Mouse (Mus musculus): Measurements from ENCODE around the gene Smim4.

Smim4 gene

DNA sequence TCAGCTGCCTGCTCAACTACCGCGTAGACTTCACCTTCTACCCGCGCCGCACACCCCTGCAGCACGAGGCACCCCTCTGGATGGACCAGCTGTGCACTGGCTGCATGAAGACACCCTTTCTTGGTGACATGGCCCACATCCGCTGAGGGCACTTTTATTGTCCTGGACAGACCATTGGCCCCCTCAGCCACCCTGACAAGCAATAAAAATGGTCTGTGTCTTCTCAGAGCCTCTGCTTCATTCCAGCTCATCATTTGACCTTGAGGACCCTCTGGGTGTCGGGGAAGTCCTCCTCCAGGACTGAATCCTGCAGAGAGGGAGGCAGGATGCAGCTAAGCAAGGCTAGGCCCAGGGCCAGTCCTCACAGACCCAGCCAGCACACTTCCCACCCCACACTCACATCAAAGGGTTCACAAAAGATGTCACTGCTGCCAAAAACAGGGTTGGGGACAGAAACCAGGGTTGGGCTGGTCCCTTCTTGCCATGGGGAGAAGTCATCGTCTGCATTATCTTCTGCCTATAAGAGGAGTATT, 10.2 kb upstream of the Smim4 start:
- DNase-seq (ENCODE audit: low spot score in 2 of 2), result no peak

DNA sequence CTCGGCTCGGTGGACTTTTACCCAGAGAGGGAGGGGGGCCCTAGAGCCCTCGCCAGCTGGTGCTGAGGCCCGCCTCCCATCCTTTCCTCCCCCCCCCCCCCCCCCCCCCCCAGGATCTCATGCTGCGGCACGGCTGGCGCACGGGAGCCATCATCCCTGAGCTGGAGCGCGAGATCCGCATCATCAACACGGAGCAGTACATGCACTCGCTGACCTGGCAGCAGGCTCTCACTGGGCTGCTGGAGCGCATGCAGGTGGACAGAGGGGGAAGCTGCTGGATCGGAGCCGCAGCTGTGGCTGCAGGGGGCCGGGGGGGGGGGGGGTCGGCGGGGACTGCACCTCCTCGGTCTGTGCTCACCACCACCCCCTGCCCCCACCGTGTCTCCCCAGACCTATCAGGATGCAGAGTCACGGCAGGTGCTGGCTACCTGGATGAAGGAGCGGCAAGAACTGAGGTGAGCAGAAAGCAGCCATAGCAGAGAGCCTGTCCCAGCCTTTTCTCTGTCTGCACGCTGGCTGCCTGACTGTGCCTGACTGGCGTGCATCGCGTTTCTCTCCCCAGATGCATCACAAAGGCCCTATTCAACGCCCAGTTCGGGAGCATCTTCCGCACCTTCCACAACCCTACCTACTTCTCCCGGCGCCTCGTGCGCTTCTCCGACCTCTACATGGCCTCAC, 9.6 kb upstream of the Smim4 start:
- DNase-seq (ENCODE audit: low spot score in 2 of 2), result no peak

DNA sequence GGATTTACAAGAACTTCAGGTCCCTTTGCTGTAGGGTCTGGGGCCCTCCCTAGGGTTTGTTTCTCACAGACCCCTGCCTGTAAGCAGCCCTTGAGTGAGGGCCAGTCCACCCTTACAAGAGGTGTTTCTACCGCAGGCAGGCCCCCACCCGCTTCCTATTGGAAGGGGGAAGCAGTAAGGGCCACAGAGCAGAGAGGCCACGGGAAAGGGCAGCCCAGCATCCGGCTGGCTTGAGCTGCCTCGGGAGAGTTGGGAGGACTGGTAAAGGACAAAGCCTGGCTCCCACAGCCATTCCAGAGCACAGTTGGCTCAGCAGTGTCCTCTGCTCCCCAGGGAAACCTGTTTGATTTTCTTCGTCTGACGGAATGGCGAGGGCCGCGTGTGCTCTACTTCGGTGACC, 9.0 kb upstream of the Smim4 start:
- DNase-seq (ENCODE audit: low spot score in 2 of 2), result no peak

DNA sequence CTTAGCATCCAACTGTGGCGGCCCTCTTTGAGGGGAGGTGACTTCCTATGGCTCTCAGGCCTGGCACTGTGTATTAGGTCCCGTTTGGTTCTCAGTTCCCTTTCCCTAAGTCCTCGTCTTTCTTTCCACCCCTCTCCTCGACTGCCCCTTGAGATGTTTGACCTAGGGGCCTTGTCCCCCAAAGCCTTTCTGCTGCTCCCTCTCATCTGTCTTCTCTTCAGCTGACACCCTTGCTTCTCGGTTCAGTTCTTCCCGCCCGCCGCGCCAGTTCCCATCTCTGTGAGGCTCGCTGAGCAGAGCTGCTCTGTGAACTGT, 8.5 kb upstream of the Smim4 start:
- DNase-seq (ENCODE audit: low spot score in 2 of 2), result no peak

DNA sequence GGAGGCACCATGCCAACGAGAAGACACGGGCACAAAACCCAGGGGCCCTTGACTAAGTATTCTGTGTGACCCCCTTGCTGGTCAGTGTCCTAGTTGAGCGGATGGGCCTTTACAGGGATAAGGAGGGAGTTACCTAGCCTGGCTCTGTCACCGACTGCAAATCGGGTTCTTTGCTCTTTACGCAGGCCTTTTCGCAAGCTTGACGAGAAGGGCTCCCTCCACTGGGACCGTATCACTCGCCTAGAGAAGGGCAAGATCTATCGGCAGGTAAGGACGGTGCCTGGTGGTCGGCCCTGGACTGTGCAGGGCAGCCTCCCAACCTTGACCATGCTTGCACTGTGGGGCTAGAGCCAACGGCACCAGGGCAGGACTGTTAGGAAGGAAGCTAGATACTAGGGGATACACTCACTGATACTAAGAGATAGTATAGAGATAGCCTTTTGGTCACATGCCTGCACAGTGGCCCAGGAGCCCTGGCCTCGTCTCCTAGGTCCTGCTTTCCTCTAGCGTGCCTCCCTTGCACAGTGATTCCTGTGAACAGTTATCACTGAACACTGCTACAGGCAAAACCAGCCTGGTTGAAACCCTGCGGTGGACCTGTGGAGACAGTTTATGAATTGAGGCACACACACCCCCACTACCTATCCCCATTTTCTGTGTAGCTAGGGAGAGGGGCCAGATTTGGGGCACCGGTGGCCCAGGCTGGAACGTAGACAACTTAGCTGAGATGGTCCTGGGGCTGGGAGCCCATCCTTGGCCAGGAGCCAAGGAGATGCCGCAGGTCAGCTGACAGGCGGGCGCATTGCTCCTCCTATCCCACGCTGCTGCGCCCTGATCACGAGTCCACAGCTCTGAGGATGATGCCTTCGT, 7.9 kb upstream of the Smim4 start:
- DNase-seq (ENCODE audit: low spot score in 2 of 2), result no peak

DNA sequence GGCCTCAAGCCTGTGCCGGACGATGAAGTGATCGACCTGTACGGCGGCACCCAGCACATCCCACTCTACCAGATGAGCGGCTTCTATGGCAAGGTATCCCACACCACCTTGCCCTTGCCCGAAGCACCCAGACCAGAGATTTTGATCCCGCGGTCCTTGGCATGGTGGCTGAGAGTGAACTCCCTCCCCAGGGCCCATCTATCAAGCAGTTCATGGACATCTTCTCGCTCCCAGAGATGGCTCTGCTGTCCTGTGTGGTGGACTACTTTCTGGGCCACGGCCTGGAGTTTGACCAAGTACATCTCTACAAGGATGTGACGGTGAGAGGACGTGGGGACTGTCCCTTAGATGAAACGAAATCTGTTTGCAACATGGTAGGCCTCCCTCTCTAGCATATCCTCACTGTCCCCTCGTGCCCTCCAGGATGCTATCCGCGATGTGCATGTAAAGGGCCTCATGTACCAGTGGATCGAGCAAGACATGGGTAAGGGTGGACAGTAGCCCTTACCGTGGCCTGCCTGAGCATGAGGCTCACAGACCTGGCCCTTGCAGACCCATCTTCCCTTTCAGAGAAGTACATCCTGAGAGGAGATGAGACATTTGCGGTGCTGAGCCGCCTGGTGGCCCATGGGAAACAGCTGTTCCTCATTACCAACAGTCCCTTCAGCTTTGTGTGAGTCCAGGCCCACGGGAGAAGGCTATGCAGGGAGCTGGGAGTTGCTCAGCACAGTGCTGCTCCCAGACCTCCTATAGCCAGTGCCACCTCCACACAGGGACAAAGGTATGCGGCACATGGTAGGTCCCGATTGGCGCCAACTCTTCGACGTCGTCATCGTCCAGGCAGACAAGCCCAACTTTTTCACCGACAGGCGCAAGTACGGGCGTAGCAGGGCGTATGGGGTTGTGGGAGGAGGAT, 7.0 kb upstream of the Smim4 start:
- no peak for DNase-seq (ENCODE audit: low spot score in 2 of 2)

DNA sequence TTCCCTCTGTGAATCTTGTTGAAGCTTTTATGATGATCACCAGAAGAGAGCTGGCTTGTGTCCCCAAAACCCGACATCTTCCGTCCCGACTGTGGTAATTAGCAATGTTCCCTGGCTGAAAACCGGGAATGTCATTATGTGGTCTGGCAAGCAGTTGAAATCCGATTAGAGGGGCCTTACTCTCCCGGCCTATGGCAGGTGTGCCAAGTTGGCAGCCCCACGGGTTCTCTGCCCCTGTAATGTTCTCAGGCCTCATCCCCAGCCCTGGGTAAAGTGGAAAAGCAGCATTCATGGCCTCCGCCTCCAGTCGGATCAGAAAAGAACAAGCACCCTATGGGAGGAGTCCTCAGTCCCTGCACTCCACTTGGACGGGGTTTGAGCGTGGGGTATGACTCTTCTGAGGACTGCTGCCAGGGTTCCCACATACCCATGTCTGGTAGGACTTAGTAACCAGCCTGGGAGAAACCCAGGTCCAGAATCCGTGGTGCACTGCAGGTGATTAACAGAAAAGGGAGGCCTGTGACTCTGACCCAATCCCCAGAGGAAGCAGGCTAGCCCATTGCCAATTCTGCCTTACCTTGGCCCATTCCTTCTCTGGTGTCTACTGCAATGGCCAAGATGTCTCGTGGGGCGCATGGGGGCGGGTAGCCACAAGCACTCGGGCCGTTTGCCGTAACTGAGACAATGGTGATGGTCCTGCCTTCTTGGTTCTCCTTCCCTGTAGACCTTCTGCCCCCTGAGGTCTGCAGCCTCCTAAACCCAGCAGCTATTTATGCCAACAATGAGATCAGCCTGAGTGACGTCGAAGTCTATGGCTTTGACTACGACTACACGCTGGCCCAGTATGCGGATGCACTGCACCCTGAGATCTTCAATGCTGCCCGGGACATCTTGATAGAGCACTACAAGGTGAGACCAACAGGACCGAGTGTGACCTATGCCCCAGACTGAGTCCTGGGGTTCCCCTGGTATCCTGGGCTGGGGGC, 5.6 kb upstream of the Smim4 start:
- DNase-seq (ENCODE audit: low spot score in 2 of 2), result no peak

DNA sequence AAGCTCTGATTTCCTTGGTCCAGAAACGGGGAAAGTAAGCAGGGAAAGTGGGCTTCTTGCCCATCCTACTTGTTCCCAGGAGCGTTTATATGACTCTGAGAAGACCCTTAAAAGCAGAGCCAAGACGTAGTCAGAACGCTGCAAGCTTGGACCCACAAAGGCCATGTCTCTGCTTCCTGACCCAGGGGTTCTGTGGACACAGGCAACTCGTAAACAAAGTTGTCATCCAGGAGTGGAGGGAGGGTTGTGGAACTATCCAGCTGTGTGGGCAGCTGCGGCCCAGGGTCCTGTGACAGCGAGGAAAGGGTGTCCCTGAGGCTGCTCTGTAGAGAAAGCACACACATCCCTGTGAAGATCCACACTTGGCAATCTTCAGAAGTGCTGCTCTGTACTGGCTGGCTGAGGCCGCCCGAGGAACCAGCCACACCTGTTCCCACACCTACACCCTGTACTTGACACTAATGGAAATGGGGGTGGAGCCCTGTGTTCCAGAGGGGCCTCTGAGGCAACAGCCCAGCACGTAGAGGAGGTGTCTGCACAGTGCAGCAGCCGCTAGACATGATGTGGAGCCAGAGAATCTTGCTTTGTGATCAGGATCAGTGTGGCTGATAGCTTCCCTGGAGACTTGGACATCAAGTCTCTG, 4.4 kb upstream of the Smim4 start:
- no peak for DNase-seq (ENCODE audit: low spot score in 2 of 2)

DNA sequence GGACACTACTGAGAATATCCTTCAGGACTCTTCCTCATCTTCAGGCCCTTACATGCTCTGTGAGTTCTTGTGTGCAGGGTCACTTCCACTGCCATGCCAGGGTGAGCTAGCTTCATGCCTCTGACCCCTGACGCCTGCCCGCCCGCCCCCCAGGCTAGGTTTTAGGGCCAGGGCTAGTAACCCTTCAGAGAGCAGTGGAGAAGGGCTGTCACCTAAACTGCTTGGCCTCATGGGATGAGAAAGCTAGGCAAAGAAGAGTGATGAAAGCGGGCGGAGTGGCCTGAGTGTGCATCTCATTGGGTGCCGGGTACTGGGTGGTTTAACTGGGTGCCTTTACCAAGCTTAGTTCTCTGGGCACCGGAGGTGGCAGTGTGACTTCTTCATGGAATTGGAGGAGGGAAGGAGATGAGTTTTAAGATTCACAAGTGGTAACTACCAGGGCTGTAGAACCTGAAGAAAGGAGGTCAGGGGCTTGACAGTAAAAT, 3.8 kb upstream of the Smim4 start:
- DNase-seq (ENCODE audit: low spot score in 2 of 2), result no peak

DNA sequence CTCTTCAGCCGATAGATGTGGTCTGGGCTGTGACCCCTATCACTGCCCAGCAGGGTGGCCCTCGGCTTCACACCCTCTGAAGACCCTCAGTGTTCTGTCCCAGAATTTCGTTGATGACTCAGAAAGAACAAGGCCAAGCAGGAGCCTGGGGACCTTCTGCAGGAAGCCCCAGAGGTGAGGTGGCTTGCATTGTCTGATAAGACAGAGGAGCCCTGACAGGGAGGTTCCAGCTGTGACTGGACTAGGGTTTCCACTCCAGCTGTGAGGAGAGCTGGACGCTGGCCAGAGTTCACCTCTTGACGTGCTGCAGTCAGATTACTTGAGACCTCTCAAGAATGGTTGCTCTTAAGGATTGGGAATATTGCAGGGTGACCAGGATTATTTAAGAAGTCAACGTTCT, 3.3 kb upstream of the Smim4 start:
- no peak for DNase-seq (ENCODE audit: low spot score in 2 of 2)

DNA sequence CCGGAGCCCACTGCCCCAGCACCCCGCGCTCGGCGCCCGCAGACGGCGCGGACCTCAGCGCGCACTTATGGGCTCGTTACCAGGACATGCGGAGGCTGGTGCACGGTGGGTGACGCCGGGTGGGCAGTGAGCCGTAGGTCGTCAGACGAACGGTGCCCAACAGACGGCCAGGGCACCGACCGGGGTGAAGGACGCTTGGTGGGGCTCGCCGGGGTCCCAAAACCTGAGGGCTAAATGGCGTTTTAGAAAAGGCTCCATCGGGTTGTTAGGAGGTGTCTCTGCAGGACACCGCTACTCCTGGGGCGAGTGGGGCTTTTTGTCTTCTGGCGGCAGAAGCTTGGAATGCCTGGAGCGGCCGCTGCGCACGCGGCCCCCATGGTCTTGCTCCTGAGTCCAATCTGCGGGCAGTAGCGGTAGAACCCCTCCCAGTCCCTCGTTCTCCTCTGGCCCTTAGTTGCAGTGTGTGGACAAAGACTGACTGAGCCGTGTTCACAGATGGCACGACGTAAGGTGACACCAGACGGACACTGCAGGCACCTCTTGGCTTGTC, 2.6 kb upstream of the Smim4 start:
- DNase-seq (ENCODE audit: low spot score in 2 of 2), result no peak

DNA sequence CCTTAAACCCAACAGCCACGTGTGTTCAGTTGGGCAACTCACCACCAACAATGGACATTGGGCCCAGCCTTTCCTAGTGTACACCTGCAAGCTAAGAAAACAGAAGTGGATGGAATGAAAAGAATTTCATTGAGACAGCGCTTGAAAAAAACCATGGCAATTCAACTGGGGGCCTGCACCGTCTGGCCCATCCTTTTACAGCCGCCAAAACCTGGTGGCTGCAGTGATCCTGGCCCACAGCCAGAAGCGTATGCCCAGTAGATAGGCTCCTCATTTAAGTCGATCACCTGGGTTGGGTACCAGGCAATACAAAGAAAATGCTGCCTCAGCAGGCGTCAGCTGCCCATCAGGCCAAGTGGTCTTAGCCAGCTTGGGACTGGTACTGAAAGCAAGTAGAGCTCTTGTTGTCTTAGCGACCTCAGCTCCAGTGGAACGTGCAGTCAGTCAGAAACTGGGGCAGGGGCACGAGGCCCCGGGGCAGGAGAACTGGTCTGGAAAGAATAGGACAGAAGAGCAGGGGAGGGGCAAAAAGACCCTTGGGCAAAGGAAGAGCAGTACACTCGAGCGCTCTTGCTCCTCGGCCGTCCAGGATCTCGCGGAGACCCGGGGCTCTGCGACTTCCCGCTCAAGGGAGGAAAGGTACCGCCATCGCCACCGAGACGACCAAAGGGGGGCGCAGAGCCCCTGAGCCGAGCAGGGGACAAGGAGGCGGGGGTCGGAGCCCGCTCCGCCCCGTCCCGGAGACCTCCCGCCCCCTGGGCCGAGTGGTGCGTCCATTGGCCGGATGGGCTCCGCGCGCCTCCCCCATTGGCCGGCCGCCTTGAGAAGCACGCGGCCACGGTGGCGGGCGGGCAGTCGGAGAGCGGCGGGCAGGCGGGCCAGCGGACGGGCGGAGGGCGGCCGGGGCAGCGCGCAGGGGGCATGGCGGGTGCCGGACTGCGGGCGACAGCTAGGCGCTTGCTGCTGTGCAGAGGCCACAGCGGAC, 1.8 kb upstream of the Smim4 start, which contains the start of gene Nt5dc2:
Gene Nt5dc2 (plus strand): TSS at position 818 of the 985 bp plus-strand sequence.
- DNase-seq (ENCODE audit: low spot score in 2 of 2), result peak; percentile 33 to 59

DNA sequence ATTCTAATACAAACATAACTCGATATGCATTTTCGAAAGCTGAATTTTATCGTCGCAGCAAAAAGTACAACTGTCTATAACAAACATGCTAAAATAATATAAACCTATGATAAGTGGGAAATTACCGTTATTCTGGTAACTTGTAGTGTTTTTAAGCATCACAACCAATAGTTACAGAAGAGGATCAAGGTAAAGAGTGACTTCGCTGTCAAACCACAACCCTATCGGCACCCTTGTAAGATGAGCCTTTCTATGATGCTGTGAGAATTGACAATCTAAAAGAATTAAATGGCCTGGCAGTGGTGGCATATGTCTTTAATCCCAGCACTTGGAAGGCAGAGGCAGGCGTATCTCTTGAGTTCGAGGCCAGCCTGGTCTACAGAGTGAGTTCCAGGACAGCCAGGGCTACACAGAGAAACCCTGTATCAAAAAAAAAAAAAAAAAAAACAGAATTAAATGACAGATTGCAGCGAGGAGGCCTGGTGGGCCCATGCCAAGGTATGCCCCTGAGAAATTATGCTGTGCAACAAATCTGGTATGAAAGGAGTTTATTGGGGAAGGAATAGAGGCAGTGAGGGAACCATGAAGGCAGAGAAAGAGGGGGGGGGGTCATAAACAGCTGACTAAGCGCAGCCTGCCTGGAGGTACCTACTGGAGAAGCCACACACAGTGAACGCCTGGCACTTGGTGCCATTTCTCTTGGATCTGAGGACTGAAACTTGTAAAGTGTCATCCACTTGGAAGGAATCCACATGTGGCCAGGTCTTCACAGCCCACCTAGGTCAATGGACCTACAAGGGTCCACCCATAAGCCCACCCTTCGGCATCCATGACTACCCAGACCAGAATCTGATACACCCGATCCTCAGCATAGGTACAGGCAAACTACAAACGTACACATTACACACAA, 825 bp upstream of the Smim4 start:
- DNase-seq (ENCODE audit: low spot score in 2 of 2), result no peak

DNA sequence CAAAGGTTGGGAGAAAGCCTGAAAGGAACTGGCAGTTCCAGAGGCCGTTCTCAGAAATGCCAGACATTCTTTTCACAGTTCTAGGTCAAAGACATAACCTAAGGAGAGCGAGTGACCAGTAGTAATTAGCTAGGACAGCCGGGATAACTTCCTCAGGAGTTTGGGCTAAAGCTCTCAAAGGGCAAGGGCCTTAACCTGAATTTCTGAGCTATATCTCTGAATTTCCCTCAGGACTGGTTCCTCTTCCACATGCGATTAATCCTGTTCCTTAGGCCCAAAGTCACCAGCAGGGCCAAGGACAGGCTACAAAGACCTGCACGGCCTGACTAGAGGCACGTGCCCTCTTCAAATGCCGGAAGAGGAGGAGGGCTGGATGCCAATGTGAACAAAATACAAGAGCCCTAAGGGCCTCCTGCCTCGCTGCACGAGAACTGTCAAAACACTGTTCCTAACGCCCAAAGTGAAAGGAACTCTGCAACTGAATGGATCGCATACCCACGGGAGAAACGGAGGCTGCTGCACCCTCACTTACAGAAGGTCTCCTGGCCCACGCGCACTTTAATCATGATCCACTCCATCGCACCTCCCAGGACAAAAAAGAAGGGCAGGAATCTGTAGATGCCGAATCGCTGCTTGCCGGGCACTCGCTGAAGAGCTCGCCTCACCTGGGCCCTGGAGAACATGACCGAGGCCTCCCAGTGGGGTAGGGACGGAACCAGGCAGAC, 493 bp downstream of the Smim4 start:
- DNase-seq (ENCODE audit: low spot score in 2 of 2), result no peak

DNA sequence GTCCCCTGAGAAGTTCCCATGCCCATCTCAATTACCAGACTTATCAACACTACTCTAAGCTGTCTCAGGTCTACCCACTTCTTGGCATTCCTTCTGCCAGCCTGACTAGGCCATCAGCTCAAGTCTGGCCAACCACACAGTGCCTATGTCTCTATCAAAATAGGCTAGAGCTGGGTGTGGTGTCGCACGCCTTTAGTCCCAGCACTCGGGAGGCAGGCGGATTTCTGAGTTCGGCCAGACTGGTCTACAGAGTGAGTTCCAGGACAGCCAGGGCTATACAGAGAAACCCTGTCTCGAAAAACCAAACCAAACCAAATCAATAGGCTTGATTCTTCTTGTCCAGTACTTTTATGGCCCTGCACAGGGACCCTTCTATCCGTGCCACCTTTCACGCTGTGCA, 1.9 kb downstream of the Smim4 start:
- DNase-seq (ENCODE audit: low spot score in 2 of 2), result no peak

DNA sequence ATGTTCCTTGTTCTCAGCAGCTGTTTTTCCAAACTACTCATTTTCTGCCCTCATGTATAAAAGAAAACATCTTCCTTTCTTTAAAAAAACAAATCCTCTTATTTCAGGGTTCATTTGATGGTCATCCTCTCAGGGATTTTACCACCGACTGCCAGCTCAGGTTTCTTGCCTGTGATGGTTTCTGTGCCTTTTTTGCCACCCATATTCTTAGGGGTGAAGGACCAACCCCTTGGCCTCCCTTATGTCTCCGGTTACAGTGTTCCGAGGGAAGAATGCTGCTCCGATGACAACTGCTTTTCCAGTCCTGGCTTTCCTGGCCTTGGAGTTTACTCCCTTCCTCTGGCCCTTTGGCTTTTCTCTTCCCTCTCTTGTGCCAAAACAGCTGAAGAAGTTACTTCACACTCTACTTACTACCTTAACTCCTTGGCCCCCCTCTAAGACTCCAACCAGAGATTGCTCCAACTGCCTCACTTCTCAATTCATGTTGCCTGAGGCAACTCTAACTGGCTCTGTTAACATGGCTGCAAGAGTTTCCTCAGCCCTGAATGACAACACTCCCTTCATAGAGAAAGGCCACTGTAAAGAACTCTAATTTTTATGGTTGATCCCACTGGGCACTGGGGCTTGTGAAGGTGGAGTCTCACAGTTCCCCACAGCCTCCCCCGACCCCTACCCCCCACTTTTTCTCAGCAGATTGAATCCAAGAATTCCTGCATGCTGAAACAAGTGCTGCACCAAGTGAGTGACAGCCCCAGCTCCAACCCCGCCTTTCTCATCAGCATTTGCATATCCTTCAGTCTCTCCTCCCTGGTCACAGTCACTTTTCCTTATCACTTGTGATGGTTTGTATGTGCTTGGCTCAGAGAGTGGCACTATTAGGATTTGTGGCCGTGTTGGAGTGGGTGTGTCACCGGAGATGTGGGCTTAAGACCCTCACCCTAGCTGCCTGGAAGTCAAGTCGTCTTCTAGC, 3.4 kb downstream of the Smim4 start:
- no peak for DNase-seq (ENCODE audit: low spot score in 2 of 2)
